Mouse (Mus musculus): ENCODE data around the gene Naa15.
"Not testable (repeated sequence)": the region's sequence is repeated elsewhere in the genome, so short reads cannot be mapped to it uniquely, and the experiment has no call there.

Gene Naa15

GRCm38 (mm10) chr3:51415098-51416072 is at the start of gene Naa15:
Naa15 (plus strand) TSS chr3:51415148.
- peak; percentile 90 to 92 for DNase-seq

- no peak for DNase-seq
Observed at GRCm38 (mm10) chr3:51365517-51365882, 49.4 kb upstream of the Naa15 start.

- no peak for DNase-seq
Observed at GRCm38 (mm10) chr3:51366926-51367325, 48.0 kb upstream of the Naa15 start.

- no peak for DNase-seq
Observed at GRCm38 (mm10) chr3:51368011-51368410, 46.9 kb upstream of the Naa15 start.

DNA sequence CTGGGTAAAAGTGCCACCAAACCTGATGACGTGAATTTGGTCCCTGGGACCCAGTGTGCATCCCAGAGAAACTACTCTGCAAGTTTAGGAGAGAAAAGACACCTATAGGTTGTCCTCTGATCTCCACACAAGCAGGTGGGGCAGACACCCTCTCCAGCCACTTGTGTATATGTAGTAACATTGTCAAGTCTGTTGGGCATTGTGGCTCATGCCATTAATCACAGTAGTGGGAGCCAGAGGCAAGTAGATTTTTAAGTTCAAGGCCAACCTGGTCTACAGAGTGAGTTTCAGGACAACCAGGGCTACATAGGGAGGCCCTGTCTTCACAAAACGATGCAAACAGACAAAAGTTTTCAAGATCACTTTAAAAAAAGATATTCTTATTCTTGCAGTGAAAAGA is 43.1 kb upstream of the Naa15 start:
- no peak for DNase-seq

DNA sequence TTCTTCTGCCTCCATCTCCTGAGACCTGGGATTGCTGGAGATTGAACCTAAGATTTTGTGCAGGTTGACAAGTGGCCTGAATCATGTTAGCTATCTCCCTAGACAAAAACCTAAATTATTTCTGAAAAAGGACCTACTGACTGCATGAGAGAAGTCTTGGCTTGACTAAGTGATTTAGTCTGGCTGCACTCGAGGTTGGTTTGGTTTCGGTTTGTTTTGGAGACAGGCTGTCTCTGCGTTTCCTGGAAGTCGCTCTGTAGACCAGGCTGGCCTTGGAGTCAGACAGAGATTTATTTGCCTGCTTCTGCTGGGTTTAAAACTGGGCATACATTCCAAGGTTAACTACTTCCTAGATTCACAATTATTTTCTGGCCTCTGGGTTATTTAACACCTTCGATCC is 42.1 kb upstream of the Naa15 start:
- no peak for DNase-seq

DNA sequence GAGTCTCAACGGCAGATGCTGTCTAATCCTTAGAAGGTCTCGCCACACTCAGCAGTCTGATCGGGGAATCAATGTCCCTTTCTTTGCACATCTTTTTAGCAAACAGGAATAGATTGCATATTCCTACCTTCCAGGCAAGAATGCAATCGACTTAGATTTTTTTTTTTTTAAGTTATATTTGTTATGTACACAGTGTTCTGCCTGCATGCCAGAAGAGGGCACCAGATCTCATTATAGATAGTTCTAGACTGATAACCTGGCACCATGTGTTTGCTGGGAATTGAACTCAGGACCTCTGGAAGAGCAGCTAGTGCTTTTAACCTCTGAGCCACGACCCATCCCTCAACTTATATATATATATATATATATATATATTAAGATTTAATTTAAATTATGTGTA is 41.4 kb upstream of the Naa15 start:
- no peak for DNase-seq

DNA sequence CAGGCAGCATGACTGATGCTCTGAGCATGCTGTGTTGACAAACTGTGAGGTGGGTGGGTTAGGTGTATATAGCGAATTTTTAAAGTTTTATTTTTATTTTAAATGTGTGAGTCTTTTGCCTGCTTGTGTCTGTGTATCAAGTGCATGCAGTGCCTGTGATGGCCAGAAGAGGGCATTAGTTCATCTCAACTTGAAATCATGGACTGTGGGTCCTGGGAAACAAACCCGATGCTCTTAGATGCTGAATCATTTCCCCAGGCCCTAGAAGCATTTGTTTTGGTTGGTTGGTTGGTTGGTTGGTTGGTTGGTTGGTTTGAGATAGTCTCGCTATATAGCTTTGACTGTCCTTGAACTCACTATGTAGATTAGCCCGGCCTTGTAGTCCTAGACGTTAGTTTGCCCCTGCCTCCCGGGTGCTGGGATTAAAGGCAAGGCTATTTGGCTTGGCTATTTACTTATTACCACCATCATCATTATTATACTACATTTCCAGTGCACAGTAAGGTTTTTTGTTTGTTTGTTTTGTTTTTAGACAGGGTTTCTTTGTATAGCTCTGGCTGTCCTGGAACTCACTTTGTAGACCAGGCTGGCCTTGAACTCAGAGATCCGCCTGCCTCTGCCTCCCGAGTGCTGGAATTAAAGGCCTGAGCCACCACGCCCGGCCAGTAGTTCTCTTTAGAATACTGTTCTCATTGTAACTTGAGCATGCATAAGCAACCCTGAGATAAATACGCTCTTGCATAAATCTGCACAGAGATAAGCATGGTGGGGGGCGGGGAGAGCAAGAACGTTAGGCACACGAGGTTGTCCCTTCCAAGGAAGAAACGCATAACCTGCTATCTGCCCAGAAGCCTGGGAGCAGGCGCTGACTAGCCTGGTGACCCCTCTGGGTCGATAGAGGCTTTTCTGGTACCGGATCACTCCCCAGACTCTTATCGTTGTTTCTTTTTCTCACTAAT is 39.4 kb upstream of the Naa15 start:
- peak in 1 of 2 experiments; percentile 51 for DNase-seq

- no peak for DNase-seq
Observed at GRCm38 (mm10) chr3:51377878-51378664, 36.9 kb upstream of the Naa15 start.

GRCm38 (mm10) chr3:51378665-51378946 is 36.3 kb upstream of the Naa15 start:
- DNase-seq = no peak

DNA sequence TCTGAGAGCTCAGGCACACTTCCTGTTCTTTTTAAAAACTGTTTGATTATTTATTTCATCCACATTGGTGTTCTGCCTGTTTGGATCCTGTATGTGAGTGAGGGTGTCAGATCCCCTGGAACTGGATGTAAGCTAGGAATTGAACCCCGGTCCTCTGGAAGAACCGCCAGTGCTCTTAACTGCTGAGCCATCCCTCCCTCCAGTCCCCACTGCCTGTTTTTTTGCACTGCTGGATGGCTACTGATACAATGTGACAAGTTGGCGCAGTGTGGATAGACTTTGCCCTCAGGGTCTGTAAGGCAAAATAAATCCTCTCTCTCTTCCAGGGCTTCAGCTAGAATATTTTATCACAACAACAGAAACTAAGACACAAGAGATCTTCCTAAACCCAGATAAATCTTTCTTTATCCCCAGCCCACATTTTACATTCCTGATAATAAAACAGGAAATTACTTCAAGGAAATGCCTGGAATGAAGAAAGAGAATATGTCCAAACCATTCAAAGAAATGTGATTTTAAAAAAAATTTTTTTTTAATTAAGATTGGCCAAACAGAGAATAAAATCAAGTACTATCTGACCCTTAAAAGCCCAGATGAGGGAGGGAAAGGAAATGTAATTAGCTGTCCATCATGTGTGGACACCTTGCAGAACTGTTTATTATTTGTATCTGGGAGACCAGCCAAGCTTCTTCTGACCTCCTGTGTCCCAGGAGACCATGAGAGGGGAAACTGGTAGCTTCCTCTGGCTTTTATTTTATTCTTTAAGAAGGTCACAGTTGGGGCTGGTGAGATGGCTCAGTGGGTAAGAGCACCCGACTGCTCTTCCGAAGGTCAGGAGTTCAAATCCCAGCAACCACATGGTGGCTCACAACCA is 34.9 kb upstream of the Naa15 start:
- no peak for DNase-seq

- no peak for DNase-seq
Observed at GRCm38 (mm10) chr3:51380660-51381014, 34.3 kb upstream of the Naa15 start.

GRCm38 (mm10) chr3:51383409-51383808 is 31.5 kb upstream of the Naa15 start:
- no peak for DNase-seq

GRCm38 (mm10) chr3:51386441-51387133 is 28.4 kb upstream of the Naa15 start:
- DNase-seq = no peak

GRCm38 (mm10) chr3:51387134-51387451 is 27.9 kb upstream of the Naa15 start:
- DNase-seq = no peak

DNA sequence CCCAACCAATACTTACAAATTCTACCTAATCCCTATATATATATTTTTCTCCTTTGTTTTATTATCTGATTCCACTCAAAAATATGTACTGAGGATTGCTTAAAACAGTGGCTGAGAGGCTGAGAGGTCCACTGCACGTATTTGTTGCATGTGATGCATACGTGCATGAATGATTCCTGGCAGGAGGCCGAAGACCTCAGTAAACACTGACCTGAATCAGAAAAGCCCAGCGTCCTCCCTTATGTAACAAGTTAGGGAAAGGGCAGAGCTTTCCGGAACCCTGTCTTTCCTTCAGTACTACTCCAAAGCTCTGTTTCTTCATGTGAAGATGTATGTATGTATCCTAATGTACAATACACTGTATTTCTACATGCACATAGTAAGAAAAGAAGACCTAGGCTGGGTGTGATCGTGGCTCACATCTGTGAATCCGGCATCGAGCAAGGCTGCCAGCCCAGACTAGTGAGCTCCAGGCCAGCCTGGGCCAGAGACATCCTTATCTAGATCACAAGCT is 27.0 kb upstream of the Naa15 start:
- no peak for DNase-seq

DNA sequence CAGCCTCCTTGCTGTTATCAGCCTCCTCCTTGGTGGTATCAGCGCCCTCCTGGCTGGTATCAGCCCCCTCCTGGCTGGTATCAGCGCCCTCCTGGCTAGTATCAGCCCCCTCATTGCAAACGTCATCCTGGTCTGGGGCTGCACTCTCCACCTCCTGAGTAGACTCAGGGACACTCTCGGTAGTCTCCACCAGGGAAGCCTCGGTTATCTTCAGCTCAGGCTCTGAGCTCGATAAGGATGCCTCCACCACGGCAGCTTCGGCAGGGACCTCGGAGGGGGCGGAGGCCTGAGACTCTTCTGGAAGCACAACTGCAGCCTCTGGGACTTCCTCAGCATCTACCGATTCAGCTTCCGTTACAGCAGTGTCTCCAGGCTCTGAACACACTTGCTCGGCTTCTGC is 26.0 kb upstream of the Naa15 start:
- no peak for DNase-seq

GRCm38 (mm10) chr3:51391095-51391494 is 23.9 kb upstream of the Naa15 start:
- no peak for DNase-seq

DNA sequence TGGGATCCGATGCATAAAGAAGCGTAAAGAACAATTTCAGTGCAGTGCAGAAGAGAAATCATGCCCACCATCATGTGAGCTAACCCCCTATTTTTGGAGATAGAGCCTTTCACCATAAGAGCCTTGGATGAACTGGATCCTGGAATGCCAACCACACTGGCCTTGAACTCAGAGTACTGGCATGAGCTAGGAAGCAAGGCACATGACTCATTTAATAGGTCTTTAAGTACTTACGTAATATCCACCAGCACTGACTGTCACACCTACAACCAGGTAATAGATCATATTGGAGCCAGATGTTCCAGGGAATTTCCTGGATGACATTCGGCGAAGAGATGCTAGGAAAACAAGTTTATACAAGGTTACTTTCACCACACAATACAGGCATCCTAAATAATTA is 23.4 kb upstream of the Naa15 start:
- no peak for DNase-seq

DNA sequence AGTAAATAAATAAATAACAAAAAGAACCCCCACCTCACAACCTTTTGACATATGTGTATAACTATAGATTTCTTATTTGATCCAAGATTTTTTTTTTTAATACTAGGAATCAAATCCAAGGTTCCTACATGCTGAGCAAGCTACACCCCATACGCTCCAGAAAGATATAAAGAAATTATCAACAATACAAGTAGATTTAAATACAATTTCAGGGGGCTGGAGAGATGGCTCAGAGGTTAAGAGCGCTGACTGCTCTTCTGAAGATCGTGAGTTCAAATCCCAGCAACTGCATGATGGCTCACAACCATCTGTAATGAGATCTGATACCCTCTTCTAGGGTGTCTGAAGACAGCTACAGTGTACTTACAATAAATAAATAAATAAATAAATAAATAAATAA is 21.9 kb upstream of the Naa15 start:
- DNase-seq = not testable (repeated sequence)

- no peak for DNase-seq
Observed at GRCm38 (mm10) chr3:51393651-51394050, 21.3 kb upstream of the Naa15 start.

All from spleen, adult 18-20 months (tissue).